Mouse (Mus musculus): ENCODE measurements at regions not wholly inside any gene's neighbourhood (a gene's known extent, or its start where the extent isn't known, plus 50 kb on each side); places are given as distances from the start of the nearest gene placed in this dataset.

DNA sequence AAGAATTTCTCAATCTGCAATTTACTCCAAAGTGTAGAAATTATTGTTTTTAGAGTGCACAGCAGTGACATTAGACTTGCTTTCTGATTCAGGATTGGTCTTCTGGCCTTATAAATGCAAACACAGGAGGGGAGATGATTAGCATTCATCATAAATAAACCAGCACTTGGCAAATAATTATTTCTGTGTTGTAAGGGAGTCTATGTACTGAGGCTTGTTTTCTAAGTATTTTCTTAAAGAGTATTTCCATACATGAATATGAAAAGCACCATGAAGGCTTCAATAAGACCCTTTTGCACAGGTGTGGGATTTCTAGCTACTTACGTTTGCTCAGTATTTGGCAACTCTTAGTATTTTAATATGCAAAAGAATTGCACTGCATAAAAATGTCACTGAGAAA, 934.1 kb upstream of the Acvr2a start:
- no peak for TF ChIP-seq TCF12 (IDR thresholded peaks at IDR 0.05; ENCODE audit: low read depth, low read length)
- no peak for TF ChIP-seq CTCF (IDR thresholded peaks at IDR 0.05 in 2 of 3, conservative IDR thresholded peaks at IDR 0.05 in 1 of 3; ENCODE audit: control insufficient read depth in 1 of 3, insufficient read depth in 1 of 3, low read depth in 2 of 3, low read length in 3 of 3, poor library complexity in 1 of 3, severe bottlenecking in 1 of 3)
- no peak for TF ChIP-seq TAL1 (IDR thresholded peaks at IDR 0.05; ENCODE audit: low read length)
- no peak for TF ChIP-seq BHLHE40 (IDR thresholded peaks at IDR 0.05; ENCODE audit: borderline replicate concordance, low read depth, low read length)
- TF ChIP-seq MXI1 (IDR thresholded peaks at IDR 0.05; ENCODE audit: low read depth, low read length), result no peak
- no peak for TF ChIP-seq ETS1 (IDR thresholded peaks at IDR 0.05; ENCODE audit: low read depth, low read length)
- no peak for TF ChIP-seq E2F4 (IDR thresholded peaks at IDR 0.05; ENCODE audit: borderline replicate concordance, low read depth, low read length)
- no peak for TF ChIP-seq MYC (IDR thresholded peaks at IDR 0.05; ENCODE audit: low read depth, low read length)
- no peak for TF ChIP-seq POLR2A (IDR thresholded peaks at IDR 0.05; ENCODE audit: control insufficient read depth in 1 of 2, insufficient read depth in 1 of 2, low read depth in 1 of 2, low read length in 2 of 2, poor library complexity in 1 of 2)
- no peak for TF ChIP-seq EP300 (IDR thresholded peaks at IDR 0.05; ENCODE audit: low read depth in 1 of 2, low read length in 2 of 2)
- no peaks in the 10 kb centered on the region for H3K9me3 ChIP-seq (replicated peaks; ENCODE audit: insufficient read depth, low read length)

DNA sequence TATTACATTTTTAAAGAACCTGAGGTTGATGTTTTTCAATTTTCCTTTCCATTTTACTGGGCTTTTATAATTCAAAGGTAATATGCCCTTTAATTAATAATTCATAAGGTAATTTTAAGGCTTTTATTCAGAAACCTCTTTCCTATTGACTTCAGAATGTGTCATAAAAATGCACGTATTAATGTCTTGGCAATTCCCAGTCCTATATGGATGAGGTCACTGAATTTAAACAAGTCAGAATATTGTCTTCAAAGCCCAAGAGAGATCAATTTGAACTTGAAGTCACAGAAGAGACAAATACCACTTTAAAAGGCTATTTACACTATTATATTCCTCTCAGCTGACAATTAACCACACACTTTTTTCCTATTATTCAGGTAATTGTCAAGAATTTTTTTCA, 925.7 kb upstream of the Acvr2a start:
- Histone ChIP-seq H3K4me1 (ENCODE audit: control insufficient read depth in 1 of 2, insufficient read depth in 2 of 2, low read length in 2 of 2) (no peaks in the 10 kb centered on the region), H3K27me3 (ENCODE audit: control insufficient read depth in 1 of 2, insufficient read depth in 2 of 2, low read length in 2 of 2) (no peaks in the 10 kb centered on the region), H3K79me2 (ENCODE audit: control insufficient read depth, insufficient read depth, low read length, poor library complexity) (no peaks in the 10 kb centered on the region), H3K9me3 (replicated peaks; ENCODE audit: insufficient read depth, low read length) (no peaks in the 10 kb centered on the region), H3K4me3 (ENCODE audit: control insufficient read depth in 1 of 2, insufficient read depth in 1 of 2, low read depth in 2 of 2, low read length in 2 of 2) (no peak overlapping the region), H3K9ac (ENCODE audit: control insufficient read depth, low read depth, low read length, poor library complexity, severe bottlenecking) (no peak overlapping the region), H3K36me3 (ENCODE audit: control insufficient read depth in 1 of 2, insufficient read depth in 2 of 2, low read length in 2 of 2) (no peaks in the 10 kb centered on the region), H3K27ac (ENCODE audit: control insufficient read depth, low read depth, low read length) (no peak overlapping the region)
- DNase-seq (ENCODE audit: low read depth, low spot score), result no peak
- TF ChIP-seq SMC3 (IDR thresholded peaks at IDR 0.05; ENCODE audit: low read depth, low read length) (no peak), JUND (IDR thresholded peaks at IDR 0.05; ENCODE audit: low read depth, low read length) (no peak), E2F4 (IDR thresholded peaks at IDR 0.05; ENCODE audit: borderline replicate concordance, low read depth, low read length) (no peak), USF2 (IDR thresholded peaks at IDR 0.05; ENCODE audit: borderline replicate concordance in 1 of 2, insufficient read depth in 1 of 2, low read depth in 1 of 2, low read length in 2 of 2) (no peak), TBP (IDR thresholded peaks at IDR 0.05; ENCODE audit: low read depth, low read length) (no peak), RAD21 (IDR thresholded peaks at IDR 0.05; ENCODE audit: low read depth, low read length) (no peak), SIN3A (IDR thresholded peaks at IDR 0.05; ENCODE audit: low read length) (no peak), CTCF (IDR thresholded peaks at IDR 0.05 in 2 of 3, conservative IDR thresholded peaks at IDR 0.05 in 1 of 3; ENCODE audit: control insufficient read depth in 1 of 3, insufficient read depth in 1 of 3, low read depth in 2 of 3, low read length in 3 of 3, poor library complexity in 1 of 3, severe bottlenecking in 1 of 3) (no peak), KAT2A (conservative IDR thresholded peaks at IDR 0.05; ENCODE audit: low read depth, low read length) (no peak), ELF1 (IDR thresholded peaks at IDR 0.05; ENCODE audit: low read depth, low read length) (no peak), GABPA (IDR thresholded peaks at IDR 0.05; ENCODE audit: low read depth, low read length) (no peak), ZNF384 (IDR thresholded peaks at IDR 0.05; ENCODE audit: low read depth, low read length) (no peak)

More for the DNA sequence above, 934.1 kb upstream of the Acvr2a start:
- Histone ChIP-seq H3K27ac (ENCODE audit: control insufficient read depth, low read depth, low read length) (no peak overlapping the region), H3K9ac (ENCODE audit: control insufficient read depth, low read depth, low read length, poor library complexity, severe bottlenecking) (no peak overlapping the region), H3K36me3 (ENCODE audit: control insufficient read depth in 1 of 2, insufficient read depth in 2 of 2, low read length in 2 of 2) (no peaks in the 10 kb centered on the region), H3K79me2 (ENCODE audit: control insufficient read depth, insufficient read depth, low read length, poor library complexity) (no peaks in the 10 kb centered on the region), H3K4me1 (ENCODE audit: control insufficient read depth in 1 of 2, insufficient read depth in 2 of 2, low read length in 2 of 2) (no peaks in the 10 kb centered on the region), H3K4me3 (ENCODE audit: control insufficient read depth in 1 of 2, insufficient read depth in 1 of 2, low read depth in 2 of 2, low read length in 2 of 2) (no peak overlapping the region), H3K27me3 (ENCODE audit: control insufficient read depth in 1 of 2, insufficient read depth in 2 of 2, low read length in 2 of 2) (no peaks in the 10 kb centered on the region)
- DNase-seq (ENCODE audit: low read depth, low spot score), result no peak

Data from MEL (cell line).